Mouse (Mus musculus): Measurements from ENCODE around the gene Hoxa10. TPM values are rescaled to one million over a fixed set of nuclear protein-coding genes. Genes with fewer than 3 reads are reported as not detected.

Hoxa10 gene
- polyA plus RNA-seq, 1 experiment from 2014 or later: 0.18 TPM

GRCm38 (mm10) chr6:52222729-52223128 lies 17.9 kb downstream of the Hoxa10 start:
- no peak for ATAC-seq (ENCODE audit: insufficient read depth, low FRiP score)
- Histone ChIP-seq H3K9me3 (replicated peaks; ENCODE audit: control insufficient read depth, low read length) (no peaks in the 10 kb centered on the region), H3K27ac (ENCODE audit: low read length) (no peak overlapping the region), H3K4me2 (ENCODE audit: low read depth, low read length) (no peak overlapping the region), H3K9ac (ENCODE audit: low read length) (no peak overlapping the region), H3K36me3 (ENCODE audit: control insufficient read depth, insufficient read depth, low read length) (no peaks in the 10 kb centered on the region), H3K27me3 (ENCODE audit: control insufficient read depth, insufficient read depth, low read length) (peaks cover 94% of the 10 kb centered on the region), H3K4me1 (ENCODE audit: control insufficient read depth, insufficient read depth, low read length) (peaks cover 7% of the 10 kb centered on the region; the same call in 1 of the 2 replicates), H3K4me3 (replicated peaks; ENCODE audit: low read length) (no peak overlapping the region; the same call in 1 of the 2 replicates)
- WGBS: 40% methylated on average over 13 of the region's 13 CpGs

GRCm38 (mm10) chr6:52221993-52222685 lies 18.5 kb downstream of the Hoxa10 start:
- 0 out of 2 replicates have a peak, but pooled peaks have one; percentile 1 for ATAC-seq (ENCODE audit: insufficient read depth, low FRiP score)
- 20% methylated on average over 21 of the region's 21 CpGs for WGBS
- Histone ChIP-seq H3K36me3 (ENCODE audit: control insufficient read depth, insufficient read depth, low read length) (no peaks in the 10 kb centered on the region), H3K27me3 (ENCODE audit: control insufficient read depth, insufficient read depth, low read length) (peaks cover 93% of the 10 kb centered on the region), H3K9ac (ENCODE audit: low read length) (no peak overlapping the region), H3K4me3 (replicated peaks; ENCODE audit: low read length) (peak overlapping the region; percentile 69), H3K9me3 (replicated peaks; ENCODE audit: control insufficient read depth, low read length) (no peaks in the 10 kb centered on the region), H3K4me2 (ENCODE audit: low read depth, low read length) (peak overlapping the region; percentile 97), H3K4me1 (ENCODE audit: control insufficient read depth, insufficient read depth, low read length) (peaks cover 8% of the 10 kb centered on the region; the same call in 1 of the 2 replicates), H3K27ac (ENCODE audit: low read length) (peak overlapping the region; percentile 30; the same call in 1 of the 2 replicates)

DNA sequence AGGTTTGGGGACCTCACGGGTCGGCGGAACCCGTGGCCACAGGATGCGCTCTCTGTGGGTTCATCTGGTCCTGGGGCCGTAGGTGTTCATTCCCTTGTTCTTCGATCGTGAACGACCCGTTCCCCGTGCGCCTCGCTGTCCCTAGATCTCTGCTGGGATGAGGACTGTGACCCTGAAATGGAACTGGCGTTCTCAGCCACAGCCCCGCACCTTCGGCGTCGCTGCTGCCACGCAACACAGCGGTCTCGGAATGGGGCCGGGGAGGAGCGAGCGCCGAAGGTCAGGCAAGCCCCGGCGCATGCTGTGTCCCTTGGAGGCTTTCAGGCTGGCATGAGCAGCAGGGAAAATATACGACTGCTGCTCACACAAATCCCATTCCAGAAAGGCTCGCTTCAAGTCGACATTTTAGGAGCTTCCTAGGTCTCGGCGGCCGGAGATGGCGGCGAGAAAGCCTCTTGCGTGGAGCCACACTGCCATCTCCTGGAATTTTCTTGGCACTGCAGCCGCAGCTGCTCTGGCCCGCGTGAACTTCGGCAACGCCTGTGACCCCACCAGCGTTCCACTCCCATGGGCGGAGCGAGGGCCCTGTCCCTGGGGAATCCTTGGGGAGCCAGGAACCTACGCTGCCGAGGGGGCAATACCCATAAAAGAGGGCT lies 19.2 kb downstream of the Hoxa10 start, which contains the start of gene Hoxa7:
Gene Hoxa7, minus strand, starts transcription at position 518 of the 656 bp plus-strand sequence.
- WGBS: 1% methylated on average over 46 of the region's 46 CpGs
- Histone ChIP-seq H3K27ac (ENCODE audit: low read length) (peak within 1 kb of the TSS; percentile 70), H3K27me3 (ENCODE audit: control insufficient read depth, insufficient read depth, low read length) (peaks cover 90% of the 10 kb centered on the region), H3K4me2 (ENCODE audit: low read depth, low read length) (peak within 1 kb of the TSS; percentile 97), H3K9ac (ENCODE audit: low read length) (peak within 1 kb of the TSS; percentile 82), H3K9me3 (replicated peaks; ENCODE audit: control insufficient read depth, low read length) (no peaks in the 10 kb centered on the region), H3K4me1 (ENCODE audit: control insufficient read depth, insufficient read depth, low read length) (peaks cover 8% of the 10 kb centered on the region; the same call in 1 of the 2 replicates), H3K4me3 (replicated peaks; ENCODE audit: low read length) (peak within 1 kb of the TSS; percentile 69), H3K36me3 (ENCODE audit: control insufficient read depth, insufficient read depth, low read length) (no peaks in the 10 kb centered on the region)
- peak; percentile 60; the same call in 1 of the 2 replicates for ATAC-seq (ENCODE audit: insufficient read depth, low FRiP score)

DNA sequence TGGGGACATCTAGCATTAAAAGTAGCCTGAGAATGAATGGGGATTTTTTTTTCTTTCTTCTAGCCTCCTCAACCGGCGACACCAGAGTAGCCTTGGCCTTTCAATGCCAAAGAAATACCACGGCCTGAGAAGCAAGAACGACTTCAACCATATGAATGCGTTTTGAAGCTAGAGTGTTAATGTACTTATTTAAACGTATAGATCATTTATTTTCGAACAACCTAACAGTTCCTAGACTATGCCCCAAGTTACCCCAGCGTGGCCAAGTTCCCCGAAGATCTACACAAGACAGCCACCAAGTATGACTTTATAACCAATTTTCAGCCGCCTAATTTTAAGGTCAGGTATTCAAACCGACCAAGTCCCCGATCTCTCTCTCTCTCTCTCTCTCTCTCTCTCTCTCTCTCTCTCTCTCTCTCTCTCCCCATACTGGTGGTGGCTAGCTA lies 19.8 kb downstream of the Hoxa10 start:
- H3K9ac ChIP-seq (ENCODE audit: low read length): peak overlapping the region; percentile 82
- WGBS: 19% methylated on average over 12 of the region's 12 CpGs
- peak overlapping the region; percentile 70; the same call in 1 of the 2 replicates for H3K27ac ChIP-seq (ENCODE audit: low read length)

GRCm38 (mm10) chr6:52220003-52220864 lies 20.4 kb downstream of the Hoxa10 start:
- H3K4me2 ChIP-seq (ENCODE audit: low read depth, low read length): peak overlapping the region; percentile 97
- no peaks in the 10 kb centered on the region for H3K36me3 ChIP-seq (ENCODE audit: control insufficient read depth, insufficient read depth, low read length)
- H3K9me3 ChIP-seq (replicated peaks; ENCODE audit: control insufficient read depth, low read length): no peaks in the 10 kb centered on the region
- peaks cover 88% of the 10 kb centered on the region for H3K27me3 ChIP-seq (ENCODE audit: control insufficient read depth, insufficient read depth, low read length)
- peaks cover 8% of the 10 kb centered on the region; the same call in 1 of the 2 replicates for H3K4me1 ChIP-seq (ENCODE audit: control insufficient read depth, insufficient read depth, low read length)
- ATAC-seq (ENCODE audit: insufficient read depth, low FRiP score): no peak
- H3K9ac ChIP-seq (ENCODE audit: low read length): peak overlapping the region; percentile 35
- 0 out of 2 replicates have a peak overlapping the region, but pooled peaks have one; percentile 3 for H3K27ac ChIP-seq (ENCODE audit: low read length)
- 34% methylated on average over 32 of the region's 32 CpGs for WGBS
- H3K4me3 ChIP-seq (replicated peaks; ENCODE audit: low read length): peak overlapping the region; percentile 69

More for the DNA sequence above, 19.8 kb downstream of the Hoxa10 start:
- no peak for ATAC-seq (ENCODE audit: insufficient read depth, low FRiP score)
- Histone ChIP-seq H3K27me3 (ENCODE audit: control insufficient read depth, insufficient read depth, low read length) (peaks cover 90% of the 10 kb centered on the region), H3K4me1 (ENCODE audit: control insufficient read depth, insufficient read depth, low read length) (peaks cover 8% of the 10 kb centered on the region; the same call in 1 of the 2 replicates), H3K4me3 (replicated peaks; ENCODE audit: low read length) (peak overlapping the region; percentile 69), H3K36me3 (ENCODE audit: control insufficient read depth, insufficient read depth, low read length) (no peaks in the 10 kb centered on the region), H3K9me3 (replicated peaks; ENCODE audit: control insufficient read depth, low read length) (no peaks in the 10 kb centered on the region), H3K4me2 (ENCODE audit: low read depth, low read length) (peak overlapping the region; percentile 97)

- Histone ChIP-seq H3K27ac (ENCODE audit: low read length) (0 out of 2 replicates have a peak overlapping the region, but pooled peaks have one; percentile 3), H3K9ac (ENCODE audit: low read length) (0 out of 2 replicates have a peak overlapping the region, but pooled peaks have one; percentile 35), H3K4me1 (ENCODE audit: control insufficient read depth, insufficient read depth, low read length) (peaks cover 8% of the 10 kb centered on the region; the same call in 1 of the 2 replicates), H3K4me3 (replicated peaks; ENCODE audit: low read length) (no peak overlapping the region; the same call in 1 of the 2 replicates), H3K27me3 (ENCODE audit: control insufficient read depth, insufficient read depth, low read length) (peaks cover 89% of the 10 kb centered on the region), H3K36me3 (ENCODE audit: control insufficient read depth, insufficient read depth, low read length) (no peaks in the 10 kb centered on the region), H3K4me2 (ENCODE audit: low read depth, low read length) (peak overlapping the region; percentile 97; the same call in 1 of the 2 replicates), H3K9me3 (replicated peaks; ENCODE audit: control insufficient read depth, low read length) (no peaks in the 10 kb centered on the region)
- ATAC-seq (ENCODE audit: insufficient read depth, low FRiP score): no peak
- 44% methylated on average over 9 of the region's 9 CpGs for WGBS
Observed at GRCm38 (mm10) chr6:52219234-52219942, 21.3 kb downstream of the Hoxa10 start.

DNA sequence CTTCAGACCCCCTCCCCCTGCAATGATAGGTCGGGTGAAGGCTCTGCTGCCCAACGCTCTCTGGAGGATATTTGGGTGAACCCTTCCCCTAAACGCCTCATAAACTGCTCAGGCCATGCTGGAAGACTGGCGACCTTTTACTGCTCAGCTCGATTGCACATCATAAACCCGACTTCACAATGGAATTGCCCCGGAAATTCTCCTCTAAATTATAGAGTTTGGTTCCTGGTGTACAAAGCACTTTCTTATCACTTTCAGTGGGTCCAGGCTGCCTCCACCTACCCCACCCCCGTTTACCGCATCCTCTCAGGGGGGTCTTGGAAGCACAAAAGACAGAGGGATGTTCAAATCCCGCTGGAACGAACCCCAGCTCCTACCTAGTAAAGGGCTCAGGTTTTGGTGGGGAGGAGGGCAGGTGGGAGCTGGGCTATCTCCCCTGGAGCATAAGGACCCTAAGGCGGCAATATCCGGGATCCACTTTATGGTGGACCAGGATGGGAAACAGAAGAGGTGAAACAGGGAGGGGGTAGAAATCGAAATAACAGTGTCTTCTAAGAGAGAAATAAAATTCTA lies 21.9 kb downstream of the Hoxa10 start:
- H3K27me3 ChIP-seq (ENCODE audit: control insufficient read depth, insufficient read depth, low read length): peaks cover 88% of the 10 kb centered on the region
- H3K9me3 ChIP-seq (replicated peaks; ENCODE audit: control insufficient read depth, low read length): no peaks in the 10 kb centered on the region
- H3K4me2 ChIP-seq (ENCODE audit: low read depth, low read length): peak overlapping the region; percentile 24; the same call in 1 of the 2 replicates
- ATAC-seq (ENCODE audit: insufficient read depth, low FRiP score): no peak
- H3K36me3 ChIP-seq (ENCODE audit: control insufficient read depth, insufficient read depth, low read length): no peaks in the 10 kb centered on the region
- H3K4me3 ChIP-seq (replicated peaks; ENCODE audit: low read length): 0 out of 2 replicates have a peak overlapping the region, but pooled peaks have one; percentile 47
- WGBS: 24% methylated on average over 14 of the region's 14 CpGs
- peaks cover 8% of the 10 kb centered on the region; the same call in 1 of the 2 replicates for H3K4me1 ChIP-seq (ENCODE audit: control insufficient read depth, insufficient read depth, low read length)
- H3K27ac ChIP-seq (ENCODE audit: low read length): no peak overlapping the region
- peak overlapping the region; percentile 58; the same call in 1 of the 2 replicates for H3K9ac ChIP-seq (ENCODE audit: low read length)

Measured in stomach, embryonic 16.5 days (tissue).